Mouse (Mus musculus) forebrain, embryonic 12.5 days (tissue): ENCODE data around the gene S100a1. TPM values are rescaled to one million over a fixed set of nuclear protein-coding genes. Genes with fewer than 3 reads are reported as not detected.
A peak's percentile ranks its signal among the peaks of the same experiment; 100 is the strongest.

Experiments used
- ATAC-seq: fragments of 200-750 bp; cut with Nextera tagmentation; 2 replicates; pipeline ENCODE4 v1.8.0; 2017; ENCODE audit warnings: moderate TSS enrichment; ENCODE audit not compliant: low FRiP score
- H3K27ac ChIP-seq: fragments of 300-500 bp; sonication (generic); 2 replicates; pipeline ENCODE4 v1.5.1; 2016; ENCODE audit warnings: mild to moderate bottlenecking
- H3K27me3 ChIP-seq: fragments of 300-500 bp; sonication (generic); 2 replicates; pipeline ENCODE4 v1.6.1; 2016; ENCODE audit warnings: mild to moderate bottlenecking
- H3K36me3 ChIP-seq: fragments of 300-500 bp; sonication (generic); replicated peaks from 2 replicates; pipeline ENCODE4 v1.6.1; 2016; ENCODE audit warnings: mild to moderate bottlenecking
- H3K4me1 ChIP-seq: fragments of 300-500 bp; sonication (generic); 2 replicates; pipeline ENCODE4 v1.6.1; 2016
- H3K4me2 ChIP-seq: fragments of 300-500 bp; sonication (generic); 2 replicates; pipeline ENCODE4 v1.6.1; 2016; ENCODE audit warnings: mild to moderate bottlenecking, moderate library complexity
- H3K4me3 ChIP-seq: fragments of 300-500 bp; sonication (generic); replicated peaks from 2 replicates; pipeline ENCODE4 v1.5.1; 2016; ENCODE audit warnings: mild to moderate bottlenecking
- H3K9ac ChIP-seq: fragments of 300-500 bp; sonication (generic); 2 replicates; pipeline ENCODE4 v1.6.1; 2016; ENCODE audit warnings: mild to moderate bottlenecking
- H3K9me3 ChIP-seq: fragments of 300-500 bp; sonication (generic); 2 replicates; pipeline ENCODE4 v1.6.1; 2016
- WGBS: fragments of 180-500 bp; shearing (Covaris S2); methylation state at CpG from one replicate; pipeline ENCODE4 v1.1.7; 2016; 5-methylcytosine and 5-hydroxymethylcytosine counted together
- polyA plus RNA-seq: library from polyadenylated mRNA; unstranded; fragments of >200 nt; fragmentation: Nextera tagmentation; extraction: Ambion mirVana; gene quantifications from 2 replicates; pipeline ENCODE4 v1.2.1, GENCODE M21; 2016

S100a1 gene
- polyA plus RNA-seq, 1 experiment from 2014 or later, result 5.1 TPM

DNA sequence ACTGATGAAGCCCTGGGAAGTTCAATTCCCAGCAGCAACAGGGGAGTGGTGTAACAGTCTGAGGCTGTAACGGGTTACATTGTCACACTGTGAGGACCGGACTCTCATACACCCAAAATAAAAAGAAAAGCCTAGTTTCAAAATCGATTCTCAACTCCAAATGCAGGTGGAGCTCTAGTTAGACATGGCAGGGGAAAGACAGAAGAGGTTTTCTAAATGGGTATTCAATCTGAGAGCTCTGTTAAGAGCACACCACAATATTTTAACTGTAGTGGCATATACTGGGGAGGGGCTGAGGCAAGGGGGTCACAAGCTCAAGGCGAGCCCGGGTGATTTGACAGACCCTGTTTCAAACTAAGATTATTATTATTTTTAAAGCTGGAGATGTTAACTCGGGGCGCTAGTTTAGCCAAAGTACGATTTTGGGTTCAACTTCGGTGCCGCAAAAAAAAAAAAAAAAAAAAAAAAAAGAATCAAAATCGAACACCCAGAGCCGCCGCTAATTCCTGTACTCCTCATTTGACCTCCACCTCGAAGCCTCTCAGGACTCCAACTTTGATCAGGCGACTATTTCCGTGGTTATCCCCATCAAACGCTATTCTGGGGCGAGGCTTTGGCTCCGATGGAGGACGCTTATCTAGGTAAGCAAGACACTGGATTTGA is 5.8 kb downstream of the S100a1 start:
- WGBS, result 5% methylated on average over 20 of the region's 20 CpGs
- H3K4me1 ChIP-seq, result peaks cover 14% of the 10 kb centered on the region
- no peaks in the 10 kb centered on the region for H3K9me3 ChIP-seq
- H3K9ac ChIP-seq, result peak overlapping the region; percentile 97
- H3K4me2 ChIP-seq, result peak overlapping the region; percentile 83
- H3K4me3 ChIP-seq, result peak overlapping the region; percentile 91
- ATAC-seq, result no peak
- H3K27ac ChIP-seq, result peak overlapping the region; percentile 93
- H3K36me3 ChIP-seq, result peaks cover 43% of the 10 kb centered on the region
- peaks cover 18% of the 10 kb centered on the region for H3K27me3 ChIP-seq

DNA sequence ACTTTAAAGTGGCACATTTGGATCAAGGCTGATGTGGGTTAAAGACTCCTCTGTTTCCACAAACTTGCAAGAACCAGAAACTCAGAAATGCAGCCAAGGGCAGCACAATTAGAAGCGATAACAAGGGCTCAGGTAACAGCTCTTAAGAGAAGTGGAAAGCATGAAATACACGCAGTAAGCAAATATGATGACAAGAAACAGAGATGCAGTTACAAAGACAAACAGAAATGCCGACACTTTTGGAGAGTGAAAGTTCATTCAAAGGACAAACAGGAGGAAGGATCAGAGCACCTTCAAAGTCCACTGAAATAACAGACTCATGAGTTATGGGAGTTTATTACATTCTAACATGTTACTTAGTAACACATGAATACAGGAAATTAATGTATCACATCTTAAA is 7.8 kb downstream of the S100a1 start:
- no peak overlapping the region for H3K4me3 ChIP-seq
- peaks cover 63% of the 10 kb centered on the region for H3K36me3 ChIP-seq
- no peaks in the 10 kb centered on the region for H3K9me3 ChIP-seq
- no peak overlapping the region for H3K9ac ChIP-seq
- H3K4me2 ChIP-seq, result no peak overlapping the region
- WGBS, result 98% methylated on average over 3 of the region's 3 CpGs
- no peak for ATAC-seq
- H3K27ac ChIP-seq, result no peak overlapping the region
- H3K27me3 ChIP-seq, result no peaks in the 10 kb centered on the region
- peaks cover 14% of the 10 kb centered on the region for H3K4me1 ChIP-seq

DNA sequence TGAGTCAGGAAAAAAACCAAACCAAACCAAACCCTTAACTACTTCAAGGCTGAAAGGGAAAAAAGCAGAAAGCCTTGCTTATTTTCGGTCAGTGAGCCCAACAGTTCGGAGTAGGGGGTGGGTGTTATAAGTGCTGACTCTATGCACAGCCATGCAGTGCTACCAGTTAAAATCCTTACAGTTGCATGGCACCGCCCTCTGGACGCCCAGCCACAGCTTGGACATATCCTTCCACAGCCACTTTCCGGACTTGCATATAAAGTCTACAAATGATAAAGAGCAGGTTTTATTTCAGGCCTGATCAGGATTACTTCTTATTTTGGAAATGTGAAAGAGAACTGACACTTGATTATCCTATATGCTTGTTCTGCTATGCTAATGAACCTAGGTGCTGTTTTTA is 9.0 kb downstream of the S100a1 start:
- H3K4me1 ChIP-seq, result peaks cover 14% of the 10 kb centered on the region
- H3K9ac ChIP-seq, result no peak overlapping the region
- no peak overlapping the region for H3K27ac ChIP-seq
- no peak overlapping the region for H3K4me3 ChIP-seq
- ATAC-seq, result no peak
- H3K27me3 ChIP-seq, result no peaks in the 10 kb centered on the region
- H3K36me3 ChIP-seq, result peaks cover 71% of the 10 kb centered on the region
- H3K9me3 ChIP-seq, result no peaks in the 10 kb centered on the region
- H3K4me2 ChIP-seq, result no peak overlapping the region
- WGBS, result 92% methylated on average over 5 of the region's 5 CpGs

DNA sequence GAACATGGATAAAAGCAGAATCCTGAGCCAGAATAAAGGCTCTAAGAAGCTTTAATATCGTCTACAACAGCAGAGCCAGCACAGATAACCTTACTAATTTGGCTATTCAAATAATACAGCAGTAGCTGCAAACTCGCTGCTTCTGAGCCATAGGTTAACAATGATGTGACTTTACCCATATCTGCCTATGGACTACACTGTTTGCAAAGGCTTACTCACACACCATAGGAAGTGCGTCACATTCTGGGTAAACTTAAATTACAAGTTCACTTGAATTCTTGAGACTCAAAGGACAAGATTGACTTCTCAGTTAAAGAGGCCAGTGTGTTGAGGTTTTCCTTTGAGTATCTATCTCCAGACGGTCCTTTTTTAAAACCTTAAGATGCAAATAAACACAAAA is 10.7 kb downstream of the S100a1 start:
- no peaks in the 10 kb centered on the region for H3K27me3 ChIP-seq
- H3K27ac ChIP-seq, result no peak overlapping the region
- H3K4me2 ChIP-seq, result no peak overlapping the region
- H3K4me1 ChIP-seq, result peaks cover 14% of the 10 kb centered on the region
- no peak for ATAC-seq
- WGBS, result 75% methylated on average over 4 of the region's 4 CpGs
- peaks cover 88% of the 10 kb centered on the region for H3K36me3 ChIP-seq
- no peak overlapping the region for H3K9ac ChIP-seq
- H3K4me3 ChIP-seq, result no peak overlapping the region
- no peaks in the 10 kb centered on the region for H3K9me3 ChIP-seq

DNA sequence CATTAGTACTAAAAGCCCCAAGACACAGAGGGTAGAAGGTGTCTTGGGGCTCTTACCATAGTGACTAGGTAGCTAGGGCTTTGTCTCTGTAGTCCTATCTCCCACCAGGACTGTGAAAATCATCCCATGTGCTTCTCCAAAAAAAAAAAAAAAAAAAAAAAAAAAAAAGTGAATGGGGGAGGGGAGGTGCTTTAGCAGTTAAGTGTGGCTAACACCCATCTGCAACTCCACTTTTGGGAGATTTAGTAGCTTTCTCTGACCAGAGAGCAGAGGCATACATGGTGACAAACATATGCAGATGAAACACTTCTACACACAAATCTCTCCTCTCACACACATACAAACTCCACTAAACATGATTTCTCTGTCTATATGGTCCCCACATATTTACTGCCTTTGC is 16.6 kb downstream of the S100a1 start:
- Histone ChIP-seq H3K27ac (no peak overlapping the region), H3K36me3 (peaks cover 74% of the 10 kb centered on the region)
- no peak for ATAC-seq

DNA sequence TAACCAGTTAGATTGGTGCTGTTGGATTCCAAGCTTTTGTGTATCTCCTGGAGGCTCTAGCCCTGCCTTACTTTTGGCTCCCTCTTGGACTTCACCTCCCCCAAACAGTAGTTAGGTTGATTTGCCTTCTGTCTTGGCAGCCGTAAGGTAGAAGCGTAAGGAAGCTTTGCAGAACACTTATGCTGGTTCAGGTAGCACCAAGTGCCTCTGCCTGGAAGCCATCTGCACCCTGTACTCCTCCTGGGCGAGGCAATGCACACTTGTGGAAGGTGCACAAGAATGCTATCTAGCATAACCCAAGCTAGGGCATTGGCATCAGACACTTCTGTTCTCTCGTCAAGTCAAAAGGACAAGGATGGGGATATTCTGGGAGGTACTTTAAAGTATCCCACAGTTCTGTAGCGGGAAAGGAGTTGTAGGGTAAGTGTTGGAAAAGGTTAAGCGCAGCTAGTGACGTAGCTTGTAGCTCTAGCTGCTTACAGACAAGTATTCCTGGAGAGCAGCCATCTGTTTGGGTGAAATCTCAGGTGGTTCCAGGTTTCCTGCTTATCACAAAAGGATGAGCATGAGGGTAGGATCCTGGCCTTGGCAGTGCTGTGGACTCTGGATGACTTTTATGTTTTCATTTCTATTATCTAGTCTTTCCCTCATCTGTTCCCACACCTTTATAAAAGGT is 18.2 kb downstream of the S100a1 start:
- no peaks in the 10 kb centered on the region for H3K27me3 ChIP-seq
- H3K4me3 ChIP-seq, result no peak overlapping the region
- 94% methylated on average over 7 of the region's 7 CpGs for WGBS
- H3K4me2 ChIP-seq, result no peak overlapping the region
- no peak for ATAC-seq
- H3K27ac ChIP-seq, result no peak overlapping the region
- peaks cover 58% of the 10 kb centered on the region for H3K36me3 ChIP-seq
- H3K9ac ChIP-seq, result no peak overlapping the region
- no peaks in the 10 kb centered on the region for H3K4me1 ChIP-seq
- H3K9me3 ChIP-seq, result no peaks in the 10 kb centered on the region

More for the DNA sequence above, 16.6 kb downstream of the S100a1 start:
- H3K4me3 ChIP-seq, result no peak overlapping the region
- H3K4me2 ChIP-seq, result no peak overlapping the region
- H3K9me3 ChIP-seq, result no peaks in the 10 kb centered on the region
- no peaks in the 10 kb centered on the region for H3K27me3 ChIP-seq
- no peaks in the 10 kb centered on the region for H3K4me1 ChIP-seq
- no peak overlapping the region for H3K9ac ChIP-seq

DNA sequence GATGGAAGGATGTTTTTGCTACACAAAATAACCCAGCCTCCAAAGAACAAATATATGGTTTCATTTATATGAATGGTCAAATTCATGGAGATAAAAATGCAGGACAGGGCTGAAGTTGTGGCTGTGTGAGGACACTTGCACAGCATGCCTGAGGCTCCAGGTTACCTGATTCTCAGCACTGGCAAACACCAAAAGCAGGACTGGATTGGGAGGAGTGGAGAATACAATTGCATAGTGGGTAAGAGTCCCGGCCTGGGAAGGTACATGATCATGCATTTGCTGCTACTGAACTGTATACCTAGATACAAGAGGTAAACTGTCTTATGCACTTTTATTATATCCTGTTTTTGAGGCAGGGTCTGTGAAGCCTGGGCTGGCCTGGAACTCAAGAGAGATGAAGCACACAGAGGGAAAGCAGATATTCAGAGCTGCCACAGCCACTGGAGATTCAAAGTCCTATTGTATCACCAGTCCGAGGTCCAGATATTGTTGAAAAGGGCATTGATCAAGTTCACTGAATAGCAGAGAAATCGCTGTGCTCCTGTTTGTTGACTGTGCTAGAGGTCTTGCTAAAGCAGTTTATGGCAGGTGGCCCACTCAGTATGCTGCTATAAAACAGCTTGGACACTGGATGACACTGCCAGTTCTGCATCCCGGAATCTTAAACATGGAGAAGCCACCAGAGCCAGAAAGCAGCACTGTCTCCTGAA is 20.2 kb downstream of the S100a1 start:
- no peak overlapping the region for H3K9ac ChIP-seq
- H3K4me1 ChIP-seq, result peaks cover 9% of the 10 kb centered on the region
- ATAC-seq, result no peak
- no peaks in the 10 kb centered on the region for H3K27me3 ChIP-seq
- no peak overlapping the region for H3K27ac ChIP-seq
- H3K4me3 ChIP-seq, result no peak overlapping the region
- no peaks in the 10 kb centered on the region for H3K9me3 ChIP-seq
- H3K4me2 ChIP-seq, result no peak overlapping the region
- peaks cover 43% of the 10 kb centered on the region for H3K36me3 ChIP-seq
- WGBS, result 62% methylated on average over 4 of the region's 4 CpGs

DNA sequence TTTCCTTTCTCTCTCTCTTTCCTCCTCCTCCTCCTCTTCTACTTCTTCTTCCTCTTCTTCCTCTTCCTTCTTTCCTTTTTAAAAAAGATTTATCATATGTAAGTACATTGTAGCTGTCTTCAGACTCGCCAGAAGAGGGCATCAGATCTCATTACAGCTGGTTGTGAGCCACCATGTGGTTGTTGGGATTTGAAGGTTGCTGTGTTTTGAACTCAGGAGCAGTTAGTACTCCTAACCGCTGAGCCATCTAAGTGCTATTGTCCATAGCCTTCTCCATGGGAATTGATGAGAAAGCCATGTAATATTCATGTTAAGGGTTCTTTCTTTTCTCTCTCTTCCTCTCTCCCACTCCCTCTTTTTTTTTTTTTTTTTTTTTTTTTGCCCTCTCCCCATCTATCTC is 22.8 kb downstream of the S100a1 start:
- Histone ChIP-seq H3K4me3 (no peak overlapping the region), H3K9ac (no peak overlapping the region), H3K4me2 (no peak overlapping the region), H3K27me3 (no peaks in the 10 kb centered on the region), H3K36me3 (peaks cover 42% of the 10 kb centered on the region), H3K27ac (no peak overlapping the region), H3K9me3 (no peaks in the 10 kb centered on the region), H3K4me1 (peaks cover 9% of the 10 kb centered on the region)
- 43% methylated on average over 2 of the region's 2 CpGs for WGBS
- ATAC-seq, result 0 out of 2 replicates have a peak, but pooled peaks have one; percentile 13

DNA sequence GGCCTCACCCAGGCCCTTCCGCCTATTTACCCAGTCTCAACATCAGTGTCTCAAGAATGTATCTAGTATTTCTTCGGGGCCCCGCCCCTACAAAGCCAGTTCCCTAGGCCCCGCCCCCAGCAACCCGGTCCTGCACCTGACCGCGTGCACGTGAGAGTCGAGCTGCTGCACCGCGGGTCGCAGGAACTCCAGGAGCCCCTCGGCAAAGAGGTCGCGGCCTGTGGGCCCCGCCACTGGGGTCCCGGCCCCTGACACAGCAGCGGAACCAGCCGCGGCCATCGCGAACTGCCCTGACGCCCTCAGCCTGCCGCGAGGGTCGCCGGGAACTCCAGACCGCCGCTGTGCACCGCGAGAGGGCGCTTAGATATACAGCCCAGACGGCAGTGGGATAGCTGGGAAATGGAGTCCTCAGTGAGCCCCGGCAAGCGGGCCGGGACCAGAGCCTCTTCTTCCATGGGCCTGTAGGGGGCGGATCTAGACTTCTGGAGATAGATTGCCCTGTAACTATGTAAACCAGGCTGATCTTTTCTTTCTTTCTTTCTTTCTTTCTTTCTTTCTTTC is 23.4 kb downstream of the S100a1 start, which contains the start of gene Snapin:
Gene Snapin, minus strand, starts transcription at position 338 of the 561 bp plus-strand sequence.
- peak within 1 kb of the TSS; percentile 38; the same call in 1 of the 2 replicates for H3K27ac ChIP-seq
- no peaks in the 10 kb centered on the region for H3K27me3 ChIP-seq
- peaks cover 42% of the 10 kb centered on the region for H3K36me3 ChIP-seq
- ATAC-seq, result peak; percentile 98
- under 1% methylated on average over 37 of the region's 37 CpGs for WGBS
- peak within 1 kb of the TSS; percentile 72 for H3K9ac ChIP-seq
- H3K9me3 ChIP-seq, result no peaks in the 10 kb centered on the region
- peaks cover 9% of the 10 kb centered on the region for H3K4me1 ChIP-seq
- peak within 1 kb of the TSS; percentile 63 for H3K4me2 ChIP-seq
- H3K4me3 ChIP-seq, result peak within 1 kb of the TSS; percentile 66

DNA sequence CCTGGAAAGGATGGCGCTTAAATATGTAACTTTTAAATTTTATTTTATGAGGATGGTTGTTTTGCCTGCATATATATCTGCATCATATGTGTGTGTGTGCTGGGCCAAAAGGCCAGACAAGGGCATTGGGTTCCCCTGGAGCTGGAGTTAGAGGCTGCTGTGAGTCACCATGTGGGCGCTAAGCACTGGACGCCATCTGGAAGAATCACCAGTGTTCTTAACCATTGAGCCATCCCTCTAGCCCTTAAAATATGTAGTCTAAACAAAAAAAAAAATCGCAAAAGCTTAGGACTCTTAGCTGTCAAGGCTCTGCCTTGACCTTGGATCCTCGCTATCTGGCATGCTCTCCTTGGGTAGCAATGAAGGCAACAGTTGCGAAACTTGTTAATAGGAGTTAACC is 25.6 kb downstream of the S100a1 start:
- Histone ChIP-seq H3K4me3 (no peak overlapping the region), H3K36me3 (peaks cover 53% of the 10 kb centered on the region), H3K4me1 (peaks cover 9% of the 10 kb centered on the region), H3K4me2 (no peak overlapping the region), H3K27me3 (no peaks in the 10 kb centered on the region), H3K9ac (no peak overlapping the region), H3K27ac (no peak overlapping the region), H3K9me3 (no peaks in the 10 kb centered on the region)
- 94% methylated on average over 6 of the region's 6 CpGs for WGBS
- no peak for ATAC-seq

DNA sequence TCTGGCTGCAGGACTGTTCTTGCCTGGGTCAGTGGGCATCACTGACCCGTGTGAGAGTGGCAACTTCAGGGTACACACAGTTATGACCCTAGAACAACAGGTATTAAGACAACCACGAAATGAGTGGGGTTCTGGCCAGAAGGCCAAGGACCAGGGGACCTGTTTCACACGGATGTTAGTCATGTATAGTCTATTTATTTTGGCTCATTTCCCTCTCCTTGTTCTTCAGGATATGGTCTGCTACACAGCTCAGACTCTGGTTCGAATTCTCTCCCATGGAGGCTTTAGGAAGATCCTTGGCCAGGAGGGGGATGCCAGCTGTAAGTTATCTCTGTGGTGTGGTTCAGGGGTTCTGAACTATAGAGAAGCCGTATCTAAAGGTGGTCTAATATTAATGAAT is 27.2 kb downstream of the S100a1 start:
- 86% methylated on average over 5 of the region's 5 CpGs for WGBS
- Histone ChIP-seq H3K27ac (no peak overlapping the region), H3K4me3 (no peak overlapping the region), H3K27me3 (no peaks in the 10 kb centered on the region), H3K9me3 (no peaks in the 10 kb centered on the region), H3K36me3 (peaks cover 69% of the 10 kb centered on the region), H3K9ac (no peak overlapping the region), H3K4me2 (no peak overlapping the region), H3K4me1 (peaks cover 9% of the 10 kb centered on the region)
- no peak for ATAC-seq

DNA sequence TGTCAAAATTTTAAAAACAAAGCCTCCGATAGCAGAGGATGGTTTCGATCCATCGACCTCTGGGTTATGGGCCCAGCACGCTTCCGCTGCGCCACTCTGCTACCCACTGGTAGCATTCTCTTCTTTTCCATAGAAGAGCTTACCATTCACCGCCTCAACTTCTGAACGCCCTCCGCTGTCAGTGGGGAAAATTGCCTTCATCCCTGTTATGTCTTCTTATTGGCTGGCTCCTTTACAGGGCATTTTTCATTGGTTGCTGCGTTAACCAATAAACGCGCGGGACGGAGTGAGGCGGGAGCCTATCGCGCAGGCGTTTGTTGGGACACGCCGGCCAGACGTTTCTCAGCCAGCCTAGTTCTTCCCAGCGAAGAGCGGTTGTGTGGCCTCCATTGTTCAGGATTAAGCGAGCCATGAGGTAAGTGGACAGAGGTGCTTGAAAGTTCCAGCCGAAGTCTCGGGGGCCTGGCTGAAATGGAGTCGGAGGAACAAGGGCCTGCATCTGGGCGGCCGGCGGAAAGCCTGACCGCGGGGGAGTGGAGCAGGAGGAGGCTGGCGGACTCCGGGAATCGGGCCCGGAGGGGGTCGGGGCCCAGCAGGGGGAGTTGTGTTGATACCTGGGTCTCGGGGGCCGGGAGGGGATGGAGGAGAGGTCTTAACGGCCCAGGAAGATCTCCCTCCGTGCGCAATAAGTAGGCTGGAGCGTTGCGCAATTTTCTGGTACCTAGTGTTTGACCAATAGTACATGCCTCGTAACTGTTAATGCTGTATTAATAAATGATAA is 38.2 kb downstream of the S100a1 start, which contains the start of gene Ilf2:
Gene Ilf2, plus strand, starts transcription at position 296 of the 781 bp plus-strand sequence.
- Histone ChIP-seq H3K27me3 (no peaks in the 10 kb centered on the region), H3K4me1 (peaks cover 11% of the 10 kb centered on the region), H3K4me3 (peak within 1 kb of the TSS; percentile 80), H3K27ac (peak within 1 kb of the TSS; percentile 96), H3K9ac (peak within 1 kb of the TSS; percentile 92), H3K36me3 (peaks cover 36% of the 10 kb centered on the region), H3K9me3 (no peaks in the 10 kb centered on the region), H3K4me2 (peak within 1 kb of the TSS; percentile 78)
- peak; percentile 99 for ATAC-seq
- under 1% methylated on average over 45 of the region's 45 CpGs for WGBS
